Mouse (Mus musculus) limb, embryonic 11.5 days (tissue): Measurements from ENCODE around the gene Rxra. TPM values are rescaled to one million over a fixed set of nuclear protein-coding genes. Genes with fewer than 3 reads are reported as not detected.

Experiments
- ATAC-seq: fragments of 200-750 bp; cut with Nextera tagmentation; 2 replicates; pipeline ENCODE4 v1.8.0; 2017; ENCODE audit warnings: low read depth; ENCODE audit not compliant: insufficient number of reproducible peaks, low FRiP score, low TSS enrichment
- DNase-seq: peaks from one replicate; pipeline ENCODE4 v3.0.0-alpha.2; 2015; ENCODE audit warnings: low spot score
- H3K27ac ChIP-seq: fragments of 300-500 bp; sonication (generic); replicated peaks from 2 replicates; pipeline ENCODE4 v1.5.1; 2014; ENCODE audit warnings: low read depth, mild to moderate bottlenecking, low read length
- H3K27me3 ChIP-seq: fragments of 300-500 bp; sonication (generic); 2 replicates; pipeline ENCODE4 v1.6.1; 2014; ENCODE audit warnings: mild to moderate bottlenecking, low read length, mixed read lengths; ENCODE audit not compliant: control insufficient read depth, insufficient read depth
- H3K36me3 ChIP-seq: fragments of 300-500 bp; sonication (generic); 2 replicates; pipeline ENCODE4 v1.6.1; 2014; ENCODE audit warnings: mild to moderate bottlenecking, low read length, moderate library complexity, mixed read lengths; ENCODE audit not compliant: control insufficient read depth, insufficient read depth
- H3K4me1 ChIP-seq: fragments of 300-500 bp; sonication (generic); 2 replicates; pipeline ENCODE4 v1.6.1; 2014; ENCODE audit warnings: low read length, mixed read lengths; ENCODE audit not compliant: control insufficient read depth, insufficient read depth
- H3K4me2 ChIP-seq: fragments of 300-500 bp; sonication (generic); 2 replicates; pipeline ENCODE4 v1.6.1; 2014; ENCODE audit warnings: low read depth, mild to moderate bottlenecking, moderate library complexity; ENCODE audit not compliant: severe bottlenecking
- H3K4me3 ChIP-seq: fragments of 300-500 bp; sonication (generic); 2 replicates; pipeline ENCODE4 v1.5.1; 2014; ENCODE audit warnings: low read depth, low read length
- H3K9ac ChIP-seq: fragments of 300-500 bp; sonication (generic); 2 replicates; pipeline ENCODE4 v1.6.1; 2014; ENCODE audit warnings: mild to moderate bottlenecking, low read length
- H3K9me3 ChIP-seq: fragments of 300-500 bp; sonication (generic); 2 replicates; pipeline ENCODE4 v1.6.1; 2016; ENCODE audit warnings: low read length; ENCODE audit not compliant: control insufficient read depth
- WGBS: fragments of 180-500 bp; shearing (Covaris S2); extraction: QIAGEN DNeasy Blood & Tissue Kit; methylation state at CpG from one replicate; pipeline ENCODE4 v1.1.7; 2014; 5-methylcytosine and 5-hydroxymethylcytosine counted together
- polyA plus RNA-seq: library from polyadenylated mRNA; unstranded; fragments of >200 nt; fragmentation: Nextera tagmentation; extraction: Ambion mirVana; gene quantifications from 2 replicates; pipeline ENCODE4 v1.2.1, GENCODE M21; 2014

Gene Rxra
- polyA plus RNA-seq, 1 experiment from 2014 or later = 8.7 TPM

GRCm38 (mm10) chr2:27761260-27761995 is 85.2 kb downstream of the Rxra start:
- Histone ChIP-seq H3K9ac (no peak overlapping the region), H3K4me2 (no peak overlapping the region), H3K27me3 (no peaks in the 10 kb centered on the region), H3K27ac (no peak overlapping the region), H3K4me1 (peaks cover 32% of the 10 kb centered on the region), H3K36me3 (peaks cover 3% of the 10 kb centered on the region), H3K9me3 (no peaks in the 10 kb centered on the region), H3K4me3 (no peak overlapping the region)
- 93% methylated on average over 10 of the region's 10 CpGs for WGBS
- DNase-seq (no peak), ATAC-seq (no peak)

- Histone ChIP-seq H3K9me3 (no peaks in the 10 kb centered on the region), H3K9ac (no peak overlapping the region), H3K4me2 (no peak overlapping the region), H3K27ac (no peak overlapping the region), H3K36me3 (peaks cover 3% of the 10 kb centered on the region), H3K4me3 (no peak overlapping the region), H3K4me1 (peaks cover 32% of the 10 kb centered on the region), H3K27me3 (no peaks in the 10 kb centered on the region)
- 87% methylated on average over 9 of the region's 9 CpGs for WGBS
- ATAC-seq (no peak), DNase-seq (no peak)
Measured at GRCm38 (mm10) chr2:27761996-27762340, 85.7 kb downstream of the Rxra start.

GRCm38 (mm10) chr2:27762509-27762908 is 86.3 kb downstream of the Rxra start:
- Histone ChIP-seq H3K36me3 (peaks cover 3% of the 10 kb centered on the region), H3K27me3 (no peaks in the 10 kb centered on the region), H3K4me3 (no peak overlapping the region), H3K4me1 (peaks cover 27% of the 10 kb centered on the region), H3K9me3 (no peaks in the 10 kb centered on the region), H3K9ac (no peak overlapping the region), H3K27ac (no peak overlapping the region), H3K4me2 (no peak overlapping the region)
- WGBS = 69% methylated on average over 12 of the region's 12 CpGs
- DNase-seq (no peak), ATAC-seq (no peak)

- no peak overlapping the region for H3K9ac ChIP-seq
- H3K9me3 ChIP-seq = no peaks in the 10 kb centered on the region
- H3K4me3 ChIP-seq = no peak overlapping the region
- H3K36me3 ChIP-seq = peaks cover 3% of the 10 kb centered on the region
- ATAC-seq (no peak), DNase-seq (no peak)
- H3K27ac ChIP-seq = no peak overlapping the region
- H3K4me1 ChIP-seq = peaks cover 21% of the 10 kb centered on the region
- H3K4me2 ChIP-seq = no peak overlapping the region
- WGBS = 75% methylated on average over 14 of the region's 14 CpGs
- no peaks in the 10 kb centered on the region for H3K27me3 ChIP-seq
Measured at GRCm38 (mm10) chr2:27762920-27763780, 86.9 kb downstream of the Rxra start.

GRCm38 (mm10) chr2:27764256-27764936 is 88.2 kb downstream of the Rxra start:
- peak; percentile 65 for DNase-seq

GRCm38 (mm10) chr2:27764937-27765319 is 88.7 kb downstream of the Rxra start:
- 30% methylated on average over 3 of the region's 3 CpGs for WGBS
- Histone ChIP-seq H3K27ac (no peak overlapping the region), H3K4me2 (no peak overlapping the region), H3K36me3 (peaks cover 3% of the 10 kb centered on the region; the same call in 1 of the 2 replicates), H3K9ac (no peak overlapping the region), H3K9me3 (no peaks in the 10 kb centered on the region), H3K4me3 (no peak overlapping the region), H3K4me1 (peaks cover 18% of the 10 kb centered on the region), H3K27me3 (no peaks in the 10 kb centered on the region)
- DNase-seq = peak; percentile 95
- peak; percentile 33; the same call in 1 of the 2 replicates for ATAC-seq

More at GRCm38 (mm10) chr2:27764256-27764936, 88.2 kb downstream of the Rxra start:
- Histone ChIP-seq H3K27ac (no peak overlapping the region), H3K4me3 (no peak overlapping the region), H3K4me2 (no peak overlapping the region), H3K27me3 (no peaks in the 10 kb centered on the region), H3K9me3 (no peaks in the 10 kb centered on the region), H3K36me3 (peaks cover 3% of the 10 kb centered on the region; the same call in 1 of the 2 replicates), H3K4me1 (peaks cover 13% of the 10 kb centered on the region), H3K9ac (no peak overlapping the region)
- ATAC-seq = peak; percentile 66
- 16% methylated on average over 6 of the region's 6 CpGs for WGBS

GRCm38 (mm10) chr2:27767773-27768172 is 91.5 kb downstream of the Rxra start:
- Histone ChIP-seq H3K9me3 (no peaks in the 10 kb centered on the region), H3K36me3 (no peaks in the 10 kb centered on the region), H3K9ac (no peak overlapping the region), H3K4me1 (peaks cover 27% of the 10 kb centered on the region), H3K27me3 (no peaks in the 10 kb centered on the region), H3K4me3 (no peak overlapping the region), H3K4me2 (no peak overlapping the region), H3K27ac (no peak overlapping the region)
- 60% methylated on average over 7 of the region's 7 CpGs for WGBS
- DNase-seq = no peak
- no peak for ATAC-seq

- Histone ChIP-seq H3K27ac (no peak overlapping the region), H3K36me3 (no peaks in the 10 kb centered on the region), H3K27me3 (no peaks in the 10 kb centered on the region), H3K4me3 (no peak overlapping the region), H3K4me2 (no peak overlapping the region), H3K9me3 (no peaks in the 10 kb centered on the region), H3K9ac (peak overlapping the region; percentile 9; the same call in 1 of the 2 replicates), H3K4me1 (peaks cover 35% of the 10 kb centered on the region)
- ATAC-seq (no peak), DNase-seq (peak; percentile 57)
- 16% methylated on average over 5 of the region's 5 CpGs for WGBS
Measured at GRCm38 (mm10) chr2:27769701-27770100, 93.5 kb downstream of the Rxra start.
